31 mouse cellular contexts compared by ENCODE assay signal in the genomic region with DNA sequence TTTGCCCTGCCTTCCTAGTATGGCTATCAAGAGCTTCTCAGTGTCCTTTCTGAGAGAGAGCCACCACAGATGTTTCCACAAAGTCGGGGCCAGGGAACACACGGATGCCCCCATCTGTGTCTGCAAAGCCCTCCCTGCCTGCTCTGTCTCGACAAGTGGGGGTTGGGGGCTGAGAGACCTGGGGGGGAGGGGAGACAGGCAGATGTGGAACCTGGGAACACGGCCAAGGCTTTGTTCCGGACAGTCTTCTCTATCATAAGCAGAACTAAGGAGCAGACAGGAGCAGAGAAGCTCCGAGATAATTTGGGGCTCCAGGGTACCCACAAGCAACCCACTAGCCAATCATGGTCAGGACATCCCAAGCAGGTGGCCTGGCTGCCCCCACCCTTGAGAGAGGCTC. TPM values are rescaled to one million over a fixed set of nuclear protein-coding genes. Genes with fewer than 3 reads are reported as not detected.
DNase-seq lines count a peak whose midpoint lies in the region; ATAC-seq and TF ChIP-seq lines count a peak whose summit lies in the region.
"Had no signal": no experiment of that assay in that cellular context is flagged by ENCODE, and none has a peak within 500 bp of the region (broad histone marks: within the 10 kb centered on the region; RNA-seq: fewer than 3 reads in every experiment).

No protein-coding gene starts in this region.

- H3K27ac ChIP-seq in intestine, embryonic 14.5 days (ENCODE audit: low read depth): peak overlapping the region; percentile 92; the same call in 1 of the 2 replicates
- H3K27ac ChIP-seq in intestine, embryonic 16.5 days (ENCODE audit: low read length): no peak overlapping the region; the same call in 1 of the 2 replicates
- H3K27ac ChIP-seq in stomach, embryonic 14.5 days (ENCODE audit: low read length): peak overlapping the region; percentile 93; the same call in 1 of the 2 replicates
- no peak overlapping the region for H3K27ac ChIP-seq in stomach, postnatal 0 days (replicated peaks)
- H3K27ac ChIP-seq: kidney, postnatal 0 days; limb, embryonic 12.5 days; macrophage; midbrain, embryonic 15.5 days; neural tube, embryonic 15.5 days had no signal

- H3K9ac ChIP-seq in intestine, embryonic 14.5 days (ENCODE audit: low read length): no peak overlapping the region
- H3K9ac ChIP-seq in intestine, embryonic 16.5 days (ENCODE audit: low read depth, low read length): no peak overlapping the region; the same call in 1 of the 2 replicates
- no peak overlapping the region for H3K9ac ChIP-seq in stomach, embryonic 14.5 days (replicated peaks; ENCODE audit: low read depth, low read length)
- H3K9ac ChIP-seq in stomach, postnatal 0 days (ENCODE audit: low read length): no peak overlapping the region
- H3K9ac ChIP-seq: embryonic facial prominence, embryonic 12.5 days; forebrain, postnatal 0 days; limb, embryonic 12.5 days; midbrain, embryonic 15.5 days; neural tube, embryonic 15.5 days had no signal

- intact Hi-C loops in gastrocnemius, postnatal 14 days (cut with DNase I; ENCODE audit: low total_unique reads): loop anchor here (5.0 kb wide), 2 partner anchors 517 to 932 kb away; no protein-coding TSS in a partner anchor

- 0 out of 2 replicates have a peak overlapping the region, but pooled peaks have one; percentile 5 for H3K4me2 ChIP-seq in intestine, embryonic 14.5 days (ENCODE audit: low read length)
- H3K4me2 ChIP-seq in intestine, embryonic 16.5 days (ENCODE audit: low read depth, low read length): no peak overlapping the region
- H3K4me2 ChIP-seq in stomach, embryonic 14.5 days (replicated peaks; ENCODE audit: low read depth, low read length): no peak overlapping the region
- H3K4me2 ChIP-seq in stomach, postnatal 0 days (replicated peaks; ENCODE audit: low read depth): no peak overlapping the region
- H3K4me2 ChIP-seq: embryonic facial prominence, embryonic 12.5 days; heart, embryonic 11.5 days; limb, embryonic 12.5 days; midbrain, embryonic 15.5 days; neural tube, embryonic 15.5 days had no signal

- no peaks in the 10 kb centered on the region for H3K9me3 ChIP-seq in intestine, embryonic 14.5 days (ENCODE audit: control insufficient read depth, low read length)
- no peaks in the 10 kb centered on the region for H3K9me3 ChIP-seq in intestine, embryonic 16.5 days (ENCODE audit: control insufficient read depth, low read length)
- no peaks in the 10 kb centered on the region for H3K9me3 ChIP-seq in stomach, embryonic 14.5 days (ENCODE audit: control insufficient read depth, low read depth, low read length)
- no peaks in the 10 kb centered on the region for H3K9me3 ChIP-seq in stomach, postnatal 0 days (ENCODE audit: control insufficient read depth, low read length)
- H3K9me3 ChIP-seq: embryonic facial prominence, embryonic 12.5 days; limb, embryonic 12.5 days; midbrain, embryonic 15.5 days; neural tube, embryonic 15.5 days had no signal

- H3K4me1 ChIP-seq in intestine, embryonic 14.5 days (replicated peaks; ENCODE audit: control insufficient read depth, insufficient read depth, low read length): peaks cover 79% of the 10 kb centered on the region
- peaks cover 63% of the 10 kb centered on the region for H3K4me1 ChIP-seq in intestine, embryonic 16.5 days (ENCODE audit: control insufficient read depth, insufficient read depth, low read length)
- peaks cover 61% of the 10 kb centered on the region for H3K4me1 ChIP-seq in stomach, embryonic 14.5 days (ENCODE audit: control insufficient read depth, insufficient read depth, low read length)
- peaks cover 11% of the 10 kb centered on the region for H3K4me1 ChIP-seq in stomach, postnatal 0 days (replicated peaks; ENCODE audit: control insufficient read depth, insufficient read depth)

- no peaks in the 10 kb centered on the region for H3K36me3 ChIP-seq in intestine, embryonic 14.5 days (ENCODE audit: control insufficient read depth, insufficient read depth, low read length)
- no peaks in the 10 kb centered on the region for H3K36me3 ChIP-seq in intestine, embryonic 16.5 days (ENCODE audit: control insufficient read depth, insufficient read depth, low read length)
- H3K36me3 ChIP-seq in stomach, embryonic 14.5 days (ENCODE audit: control insufficient read depth, insufficient read depth, low read length): no peaks in the 10 kb centered on the region
- H3K36me3 ChIP-seq in stomach, postnatal 0 days (ENCODE audit: control insufficient read depth, insufficient read depth, low read length): no peaks in the 10 kb centered on the region
- H3K36me3 ChIP-seq: embryonic facial prominence, embryonic 12.5 days; G1E; limb, embryonic 12.5 days; midbrain, embryonic 15.5 days; neural tube, embryonic 15.5 days had no signal

- H3K4me3 ChIP-seq in intestine, embryonic 14.5 days (ENCODE audit: low read depth, low read length): no peak overlapping the region
- no peak overlapping the region for H3K4me3 ChIP-seq in intestine, embryonic 16.5 days (ENCODE audit: low read length)
- no peak overlapping the region for H3K4me3 ChIP-seq in stomach, embryonic 14.5 days (ENCODE audit: low read depth, low read length)
- H3K4me3 ChIP-seq in stomach, postnatal 0 days (ENCODE audit: low read depth, low read length): no peak overlapping the region
- H3K4me3 ChIP-seq: embryonic facial prominence, embryonic 12.5 days; limb, embryonic 12.5 days; midbrain, embryonic 15.5 days; neural tube, embryonic 15.5 days had no signal

- no peak for ATAC-seq in intestine, embryonic 14.5 days (replicated peaks; ENCODE audit: low FRiP score, low TSS enrichment, low read depth)
- no peak for ATAC-seq in intestine, embryonic 16.5 days
- no peak for ATAC-seq in stomach, embryonic 14.5 days (ENCODE audit: insufficient number of reproducible peaks, insufficient read depth, low FRiP score, low read depth)
- ATAC-seq in stomach, postnatal 0 days (ENCODE audit: low FRiP score, low TSS enrichment): no peak
- ATAC-seq: forebrain, postnatal 0 days; lung, postnatal 0 days; midbrain, embryonic 15.5 days; Patski had no signal

- TF ChIP-seq CTCF in stomach, postnatal 0 days (IDR thresholded peaks at IDR 0.05; ENCODE audit: low read depth): no peak

- WGBS in intestine, embryonic 14.5 days: 29% methylated on average over 6 of the region's 6 CpGs
- WGBS in intestine, embryonic 16.5 days: 40% methylated on average over 6 of the region's 6 CpGs
- 40% methylated on average over 6 of the region's 6 CpGs for WGBS in stomach, embryonic 14.5 days
- 39% methylated on average over 6 of the region's 6 CpGs for WGBS in stomach, postnatal 0 days

- no peaks in the 10 kb centered on the region for H3K27me3 ChIP-seq in intestine, embryonic 14.5 days (replicated peaks; ENCODE audit: control insufficient read depth, insufficient read depth, low read length)
- no peaks in the 10 kb centered on the region for H3K27me3 ChIP-seq in intestine, embryonic 16.5 days (replicated peaks; ENCODE audit: control insufficient read depth, insufficient read depth, low read length)
- H3K27me3 ChIP-seq in stomach, embryonic 14.5 days (ENCODE audit: control insufficient read depth, insufficient read depth, low read length): no peaks in the 10 kb centered on the region
- H3K27me3 ChIP-seq in stomach, postnatal 0 days (ENCODE audit: control insufficient read depth, insufficient read depth, low read length): no peaks in the 10 kb centered on the region
- H3K27me3 ChIP-seq: Patski had no signal

- DNase-seq in gastrocnemius, postnatal 14 days: peak; percentile 27
- no peak for DNase-seq in gastrocnemius, postnatal 25 days
- no peak for DNase-seq in intestine, embryonic 14.5 days (ENCODE audit: low spot score)
- no peak for DNase-seq in stomach, postnatal 0 days (ENCODE audit: low spot score)
- no peak for DNase-seq in adrenal gland, adult 8-10 months
- DNase-seq: adrenal gland, postnatal 14 days; cerebellum, adult 11 months; cerebellum, adult 9-10 months; cerebellum, postnatal 36 days; forebrain, postnatal 0 days; kidney, adult 8-10 months; kidney, postnatal 4 days; retina, postnatal 1 day; right cerebral cortex, postnatal 14 days; thymus, postnatal 4 days had no signal

- TF ChIP-seq EP300 in stomach, postnatal 0 days (optimal IDR thresholded peaks at IDR 0.05): no peak

RNA-seq across cellular contexts. Expression of a gene that starts 12.6 kb away (rescaled TPM):
- total RNA-seq in gastrocnemius, postnatal 14 days (2021): 100 to 1,000 TPM; 213 to 272 TPM
- total RNA-seq in gastrocnemius, postnatal 25 days (2021): 10 to 100 TPM in 1 of 2 experiments, 1 to 10 TPM in 1; 9.4 to 12.8 TPM
- 398 and 437 TPM in 2 replicates for polyA plus RNA-seq in intestine, embryonic 14.5 days (2014; fragmentation: Nextera tagmentation; extraction: Ambion mirVana)
- 325 and 385 TPM in 2 replicates for polyA plus RNA-seq in intestine, embryonic 16.5 days (2015; fragmentation: Nextera tagmentation; extraction: Ambion mirVana)
- 477 and 553 TPM in 2 replicates for polyA plus RNA-seq in stomach, embryonic 14.5 days (2014; fragmentation: Nextera tagmentation; extraction: Ambion mirVana)
- polyA plus RNA-seq in stomach, postnatal 0 days (2015; fragmentation: Nextera tagmentation; extraction: Ambion mirVana): 183 and 187 TPM in 2 replicates
- 1,000 to 10,000 TPM in 1 of 4 experiments, 100 to 1,000 TPM in 3; 841 to 1,077 (median 912) TPM for total RNA-seq in adrenal gland, adult 8-10 months (2022)
- total RNA-seq: granulocyte monocyte progenitor cell, adult 5-6 weeks; hematopoietic stem cell, adult 5-6 weeks; liver, adult 2 months; megakaryocyte-erythroid progenitor cell, adult 5-6 weeks had no signal
- polyA plus RNA-seq: G1E, macrophage, Patski had no signal

Comparison
In these comparisons a context has a peak if more than half of its experiments do, and no peak if none do; other contexts are left out.
1. H3K27ac ChIP-seq: peak in intestine, embryonic 14.5 days (single experiment) and stomach, embryonic 14.5 days (single experiment); none in intestine, embryonic 16.5 days (single experiment) and stomach, postnatal 0 days (single experiment).